Mouse (Mus musculus) kidney, adult 2 months (tissue): ENCODE measurements at regions not wholly inside any gene's neighbourhood (a gene's known extent, or its start where the extent isn't known, plus 50 kb on each side); places are given as distances from the start of the nearest gene placed in this dataset.

Experiments
- CTCF ChIP-seq: fragments of 200-500 bp; conservative IDR thresholded peaks from 2 replicates; pipeline ENCODE4 v1.5.1; 2011; ENCODE audit warnings: low read depth, mild to moderate bottlenecking, control low read depth, low read length, moderate library complexity, mixed read lengths; ENCODE audit not compliant: insufficient read depth, insufficient read length
- POLR2A ChIP-seq: fragments of 200-500 bp; IDR thresholded peaks from one replicate; pipeline ENCODE4 v1.6.1; 2011; ENCODE audit warnings: low read depth, low read length, control low read depth

DNA sequence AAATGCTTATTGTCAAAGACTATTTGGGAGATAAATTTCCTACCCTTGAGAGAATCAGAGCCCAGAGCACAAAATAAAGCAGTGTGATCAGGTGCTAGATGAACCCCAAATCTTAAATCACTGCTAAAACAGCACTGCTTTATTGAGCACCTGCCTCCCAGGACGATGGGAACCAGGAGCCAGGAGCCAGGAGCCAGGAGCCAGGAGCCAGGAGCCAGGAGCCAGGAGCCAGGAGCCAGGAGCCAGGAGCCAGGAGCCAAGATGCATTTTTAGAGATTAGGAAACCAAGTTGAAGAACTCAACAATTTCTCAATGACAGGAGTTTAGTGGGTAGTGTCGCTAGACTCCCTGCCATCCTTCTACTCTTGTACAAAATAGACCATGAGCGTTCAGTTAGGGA lies 1396.9 kb downstream of the Gsdmc2 start:
- TF ChIP-seq POLR2A (no peak), CTCF (no peak)
